Mouse (Mus musculus) heart, postnatal 0 days (tissue): ENCODE data around the gene Trip12. TPM values are rescaled to one million over a fixed set of nuclear protein-coding genes. Genes with fewer than 3 reads are reported as not detected.

ENCODE experiments used
- ATAC-seq: fragments of 200-750 bp; cut with Nextera tagmentation; 2 replicates; pipeline ENCODE4 v1.8.0; 2017; ENCODE audit warnings: low read depth, moderate number of reproducible peaks, moderate library complexity; ENCODE audit not compliant: insufficient read depth
- DNase-seq: peaks from one replicate; pipeline ENCODE4 v3.0.0-alpha.2; 2016; ENCODE audit warnings: low spot score
- H3K27ac ChIP-seq: fragments of 300-500 bp; sonication (generic); 2 replicates; pipeline ENCODE4 v1.5.1; 2014; ENCODE audit warnings: low read depth, mild to moderate bottlenecking
- H3K27me3 ChIP-seq: fragments of 300-500 bp; sonication (generic); 2 replicates; pipeline ENCODE4 v1.6.1; 2014; ENCODE audit warnings: low read length, mixed read lengths; ENCODE audit not compliant: control insufficient read depth, insufficient read depth
- H3K36me3 ChIP-seq: fragments of 300-500 bp; sonication (generic); replicated peaks from 2 replicates; pipeline ENCODE4 v1.6.1; 2014; ENCODE audit warnings: low read length, mixed read lengths; ENCODE audit not compliant: control insufficient read depth, insufficient read depth
- H3K4me1 ChIP-seq: fragments of 300-500 bp; sonication (generic); 2 replicates; pipeline ENCODE4 v1.6.1; 2014; ENCODE audit warnings: antibody characterized with exemption; ENCODE audit not compliant: control insufficient read depth, insufficient read depth
- H3K4me2 ChIP-seq: fragments of 300-500 bp; sonication (generic); 2 replicates; pipeline ENCODE4 v1.6.1; 2014; ENCODE audit warnings: low read depth, mild to moderate bottlenecking, low read length, moderate library complexity
- H3K4me3 ChIP-seq: fragments of 300-500 bp; sonication (generic); 2 replicates; pipeline ENCODE4 v1.5.1; 2014; ENCODE audit warnings: low read depth, low read length
- H3K9ac ChIP-seq: fragments of 300-500 bp; sonication (generic); replicated peaks from 2 replicates; pipeline ENCODE4 v1.6.1; 2014; ENCODE audit warnings: low read depth, low read length, mixed read lengths
- H3K9me3 ChIP-seq: fragments of 300-500 bp; sonication (generic); replicated peaks from 2 replicates; pipeline ENCODE4 v1.6.1; 2016; ENCODE audit warnings: low read length; ENCODE audit not compliant: control insufficient read depth
- CTCF ChIP-seq: IDR thresholded peaks from 2 replicates; pipeline ENCODE4 v1.5.1; 2016; ENCODE audit warnings: antibody characterized with exemption, control low read depth, low read depth
- EP300 ChIP-seq: IDR thresholded peaks from 2 replicates; pipeline ENCODE4 v1.6.1; 2016; ENCODE audit warnings: antibody characterized with exemption, low read depth
- WGBS: fragments of 180-500 bp; shearing (Covaris S2); extraction: QIAGEN DNeasy Blood & Tissue Kit; methylation state at CpG from one replicate; pipeline ENCODE4 v1.1.7; 2014; 5-methylcytosine and 5-hydroxymethylcytosine counted together
- polyA plus RNA-seq: library from polyadenylated mRNA; unstranded; fragments of >200 nt; fragmentation: Nextera tagmentation; extraction: Ambion mirVana; gene quantifications from 2 replicates; pipeline ENCODE4 v1.2.1, GENCODE M21; 2015
- total RNA-seq: library from RNA; depleted of rRNA; stranded (reverse); fragments of >200 nt; gene quantifications from 2 replicates; pipeline ENCODE4 v1.2.3, GENCODE M21; 2014; ENCODE audit warnings: low replicate concordance

Trip12 gene
- total and polyA plus RNA-seq, 2 experiments from 2014 or later: 31.5 to 93.7 TPM

DNA sequence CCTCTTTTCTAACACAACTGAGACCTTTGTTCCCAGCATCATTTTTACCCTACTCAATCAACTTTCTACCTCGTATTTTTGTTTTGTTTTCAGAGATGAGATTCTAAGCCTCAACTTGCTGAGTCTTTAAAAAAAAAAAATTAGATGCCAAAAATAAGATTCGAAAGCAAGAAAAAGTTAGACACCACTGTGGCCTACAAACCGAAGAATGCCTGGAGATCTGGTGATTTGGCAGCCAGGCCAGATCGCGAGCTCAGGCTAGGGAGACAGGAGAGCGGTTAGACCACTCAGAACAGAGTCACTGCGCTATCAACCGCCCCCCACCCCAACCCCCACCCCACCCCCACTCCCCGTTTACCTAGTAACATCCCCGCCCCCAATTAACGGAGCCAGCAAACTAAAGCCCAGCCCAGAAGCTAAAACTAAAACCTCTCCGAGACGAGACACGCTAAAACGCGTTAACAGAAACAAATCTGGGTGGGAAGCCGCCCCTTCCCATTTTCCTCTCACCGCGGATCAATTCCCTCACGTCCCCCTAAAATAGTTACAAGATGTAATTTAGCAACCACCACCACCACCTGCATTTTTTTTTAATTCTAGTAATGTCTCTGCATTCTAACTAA, 2.7 kb downstream of the Trip12 start:
- peak overlapping the region; percentile 85 for H3K4me2 ChIP-seq

DNA sequence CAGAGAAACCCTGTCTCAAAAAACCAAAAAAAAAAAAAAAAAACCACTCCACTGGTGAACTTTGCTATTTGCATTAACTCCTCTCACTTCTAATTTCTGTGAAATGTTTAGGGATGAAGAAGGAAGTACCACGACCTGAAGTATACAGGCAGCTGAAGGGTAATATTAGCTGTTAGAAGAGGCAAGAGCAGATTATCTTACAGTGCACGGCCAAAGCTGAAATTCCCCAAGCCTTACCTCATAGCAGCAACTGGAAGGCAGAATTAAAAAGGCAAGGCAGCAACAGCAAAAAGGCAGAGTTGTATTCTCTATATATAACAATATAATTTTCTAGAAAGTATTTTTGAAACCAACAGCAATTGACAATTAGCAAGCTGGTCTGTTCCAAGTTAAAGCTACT, 15.2 kb downstream of the Trip12 start:
- 12% methylated on average over 2 of the region's 2 CpGs for WGBS

More for the DNA sequence above, 2.7 kb downstream of the Trip12 start:
- no peak for TF ChIP-seq CTCF
- TF ChIP-seq EP300: no peak
- H3K27me3 ChIP-seq: no peaks in the 10 kb centered on the region
- ATAC-seq (no peak), DNase-seq (no peak)
- peak overlapping the region; percentile 95 for H3K9ac ChIP-seq
- H3K27ac ChIP-seq: peak overlapping the region; percentile 98; the same call in 1 of the 2 replicates
- no peaks in the 10 kb centered on the region for H3K9me3 ChIP-seq
- peaks cover 4% of the 10 kb centered on the region; the same call in 1 of the 2 replicates for H3K4me1 ChIP-seq
- H3K4me3 ChIP-seq: peak overlapping the region; percentile 97
- WGBS: 6% methylated on average over 20 of the region's 20 CpGs
- H3K36me3 ChIP-seq: peaks cover 7% of the 10 kb centered on the region; the same call in 1 of the 2 replicates

DNA sequence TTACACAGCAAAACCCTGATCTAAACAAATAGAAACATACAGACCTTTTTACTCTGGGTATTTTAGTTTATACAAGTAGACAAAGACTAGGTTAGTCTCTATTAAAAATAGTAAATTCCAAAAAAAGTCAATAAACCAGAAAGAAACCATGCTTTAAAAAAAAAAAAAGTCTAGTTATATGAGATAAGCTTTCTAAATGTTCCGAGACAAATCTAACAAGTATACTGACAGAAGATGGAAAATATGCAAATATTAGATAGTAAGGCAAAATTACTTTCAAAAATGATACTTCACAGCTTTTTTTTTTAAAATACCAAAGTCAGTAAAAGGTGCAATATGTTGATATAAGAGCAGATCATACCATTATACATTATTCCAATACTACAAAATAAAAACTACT, 22.7 kb downstream of the Trip12 start:
- Histone ChIP-seq H3K27me3 (no peaks in the 10 kb centered on the region), H3K36me3 (peaks cover 9% of the 10 kb centered on the region; the same call in 1 of the 2 replicates), H3K9me3 (no peaks in the 10 kb centered on the region), H3K27ac (no peak overlapping the region), H3K4me2 (no peak overlapping the region), H3K9ac (no peak overlapping the region), H3K4me1 (no peaks in the 10 kb centered on the region), H3K4me3 (no peak overlapping the region)
- TF ChIP-seq CTCF (no peak), EP300 (no peak)
- ATAC-seq: no peak
- WGBS: 76% methylated on average over 1 of the region's 1 CpGs
- no peak for DNase-seq

More for the DNA sequence above, 15.2 kb downstream of the Trip12 start:
- peaks cover 20% of the 10 kb centered on the region for H3K36me3 ChIP-seq
- no peak for TF ChIP-seq CTCF
- no peak for TF ChIP-seq EP300
- H3K4me3 ChIP-seq: no peak overlapping the region
- no peak overlapping the region for H3K4me2 ChIP-seq
- ATAC-seq: peak; percentile 66
- no peak overlapping the region for H3K9ac ChIP-seq
- DNase-seq: peak; percentile 41
- no peaks in the 10 kb centered on the region for H3K9me3 ChIP-seq
- H3K4me1 ChIP-seq: peaks cover 4% of the 10 kb centered on the region; the same call in 1 of the 2 replicates
- H3K27ac ChIP-seq: 0 out of 2 replicates have a peak overlapping the region, but pooled peaks have one; percentile 34
- no peaks in the 10 kb centered on the region for H3K27me3 ChIP-seq

DNA sequence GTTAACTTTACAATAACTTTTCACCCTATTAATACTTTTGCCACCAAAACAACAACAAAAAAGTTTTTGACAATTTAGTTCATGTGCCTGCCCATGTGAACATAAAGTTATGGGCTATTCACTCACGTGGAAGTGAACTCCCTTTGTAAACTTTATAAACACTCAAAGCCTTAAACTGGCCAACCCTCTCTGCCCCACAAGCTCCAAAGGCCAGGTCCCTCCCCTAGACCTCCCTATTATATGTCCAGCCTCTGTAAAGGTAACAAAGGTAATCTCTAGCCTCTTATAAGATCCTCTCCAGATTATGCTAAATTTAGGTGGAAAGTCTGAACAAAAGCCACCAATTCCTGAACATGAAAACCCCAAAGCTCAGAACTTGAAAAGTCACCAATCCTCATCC, 36.5 kb downstream of the Trip12 start:
- Histone ChIP-seq H3K36me3 (no peaks in the 10 kb centered on the region), H3K4me2 (no peak overlapping the region), H3K9me3 (no peaks in the 10 kb centered on the region), H3K4me1 (no peaks in the 10 kb centered on the region), H3K9ac (no peak overlapping the region), H3K4me3 (no peak overlapping the region), H3K27me3 (no peaks in the 10 kb centered on the region), H3K27ac (no peak overlapping the region)
- ATAC-seq (no peak), DNase-seq (no peak)
- TF ChIP-seq CTCF (no peak), EP300 (no peak)
- 85% methylated on average over 1 of the region's 1 CpGs for WGBS

DNA sequence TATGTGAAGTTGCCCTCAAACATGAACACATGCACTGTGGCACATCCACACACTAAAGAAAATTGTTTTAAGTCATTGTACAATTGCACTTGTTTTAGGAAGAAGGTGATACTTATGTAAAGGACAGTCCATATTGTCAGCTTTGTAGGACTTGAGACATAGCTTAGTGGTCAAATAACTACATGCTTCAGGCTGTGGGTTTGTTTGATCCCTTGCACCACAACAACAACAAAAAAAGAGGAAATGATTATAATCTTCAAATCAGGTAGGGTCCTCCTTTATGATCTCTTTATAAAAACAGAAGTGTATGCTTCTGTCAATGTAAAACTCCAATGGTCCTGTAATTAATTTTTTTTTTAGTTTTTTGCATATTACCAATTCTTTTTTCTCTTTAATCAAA, 41.1 kb downstream of the Trip12 start:
- Histone ChIP-seq H3K36me3 (peaks cover 7% of the 10 kb centered on the region; the same call in 1 of the 2 replicates), H3K4me2 (no peak overlapping the region), H3K4me1 (no peaks in the 10 kb centered on the region), H3K27me3 (no peaks in the 10 kb centered on the region), H3K27ac (no peak overlapping the region), H3K4me3 (no peak overlapping the region), H3K9me3 (no peaks in the 10 kb centered on the region), H3K9ac (no peak overlapping the region)
- TF ChIP-seq CTCF (no peak), EP300 (no peak)
- ATAC-seq: no peak
- DNase-seq: no peak

DNA sequence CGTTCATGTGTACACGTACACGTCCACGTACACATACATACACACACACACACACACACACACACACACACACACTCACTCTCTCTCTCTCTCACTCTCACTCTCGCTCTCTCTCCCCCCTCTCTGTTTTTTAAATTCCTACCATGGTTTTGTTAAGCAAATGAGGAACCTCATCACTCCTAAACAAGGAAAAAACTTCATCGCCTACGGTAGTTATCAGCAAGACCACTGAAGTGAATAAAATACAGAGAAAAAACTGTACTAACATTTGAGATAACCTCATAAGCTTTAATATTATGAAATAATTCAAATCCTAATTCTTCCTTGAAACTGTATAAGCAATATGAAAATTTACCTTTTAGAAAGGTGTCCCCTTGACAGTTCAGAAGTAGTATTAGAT, 45.0 kb downstream of the Trip12 start:
- H3K27me3 ChIP-seq: no peaks in the 10 kb centered on the region
- no peak overlapping the region for H3K4me2 ChIP-seq
- H3K4me1 ChIP-seq: no peaks in the 10 kb centered on the region
- no peak overlapping the region for H3K27ac ChIP-seq
- 95% methylated on average over 7 of the region's 7 CpGs for WGBS
- H3K9ac ChIP-seq: no peak overlapping the region
- H3K9me3 ChIP-seq: no peaks in the 10 kb centered on the region
- DNase-seq (no peak), ATAC-seq (no peak)
- H3K4me3 ChIP-seq: no peak overlapping the region
- peaks cover 38% of the 10 kb centered on the region for H3K36me3 ChIP-seq
- no peak for TF ChIP-seq EP300
- TF ChIP-seq CTCF: no peak
